Mouse (Mus musculus): ENCODE results near the gene Myo1d.

GRCm38 (mm10) chr11:80510124-80510523 lies 269.7 kb downstream of the Myo1d start:
- TF ChIP-seq CTCF (IDR thresholded peaks at IDR 0.05) = no peak
- no peak for TF ChIP-seq EP300 (IDR thresholded peaks at IDR 0.05)
